Mouse (Mus musculus) midbrain, embryonic 16.5 days (tissue): ENCODE measurements at regions not wholly inside any gene's neighbourhood (a gene's known extent, or its start where the extent isn't known, plus 50 kb on each side); places are given as distances from the start of the nearest gene placed in this dataset.
"Not testable (repeated sequence)": the region's sequence is repeated elsewhere in the genome, so short reads cannot be mapped to it uniquely, and the experiment has no call there.

ENCODE experiments used
- ATAC-seq: fragments of 200-750 bp; cut with Nextera tagmentation; 2 replicates; pipeline ENCODE4 v1.8.0; 2017; ENCODE audit warnings: moderate TSS enrichment
- H3K27ac ChIP-seq: fragments of 300-500 bp; sonication (generic); 2 replicates; pipeline ENCODE4 v1.5.1; 2014; ENCODE audit warnings: mild to moderate bottlenecking, low read length, mixed read lengths
- H3K27me3 ChIP-seq: fragments of 300-500 bp; sonication (generic); 2 replicates; pipeline ENCODE4 v1.6.1; 2014; ENCODE audit warnings: low read depth, low read length, mixed read lengths; ENCODE audit not compliant: control insufficient read depth, insufficient read depth
- H3K36me3 ChIP-seq: fragments of 300-500 bp; sonication (generic); 2 replicates; pipeline ENCODE4 v1.6.1; 2014; ENCODE audit warnings: mild to moderate bottlenecking, low read length, moderate library complexity, mixed read lengths; ENCODE audit not compliant: control insufficient read depth, insufficient read depth
- H3K4me1 ChIP-seq: fragments of 300-500 bp; sonication (generic); 2 replicates; pipeline ENCODE4 v1.6.1; 2014; ENCODE audit warnings: mild to moderate bottlenecking, low read length, mixed read lengths; ENCODE audit not compliant: control insufficient read depth, insufficient read depth
- H3K4me2 ChIP-seq: fragments of 300-500 bp; sonication (generic); 2 replicates; pipeline ENCODE4 v1.6.1; 2014; ENCODE audit warnings: mild to moderate bottlenecking, low read length, mixed read lengths
- H3K4me3 ChIP-seq: fragments of 300-500 bp; sonication (generic); 2 replicates; pipeline ENCODE4 v1.5.1; 2014; ENCODE audit warnings: low read depth, mild to moderate bottlenecking, low read length, moderate library complexity, mixed read lengths
- H3K9ac ChIP-seq: fragments of 300-500 bp; sonication (generic); 2 replicates; pipeline ENCODE4 v1.6.1; 2014; ENCODE audit warnings: low read depth, low read length, mixed read lengths
- H3K9me3 ChIP-seq: fragments of 300-500 bp; sonication (generic); replicated peaks from 2 replicates; pipeline ENCODE4 v1.6.1; 2014; ENCODE audit warnings: mild to moderate bottlenecking, low read length, mixed read lengths; ENCODE audit not compliant: control insufficient read depth, poor library complexity, severe bottlenecking
- WGBS: fragments of 180-500 bp; shearing (Covaris S2); extraction: QIAGEN DNeasy Blood & Tissue Kit; methylation state at CpG from one replicate; pipeline ENCODE4 v1.1.7; 2014; 5-methylcytosine and 5-hydroxymethylcytosine counted together

- 50% methylated on average over 1 of the region's 1 CpGs for WGBS
- Histone ChIP-seq H3K27me3 (no peaks in the 10 kb centered on the region), H3K4me2 (no peak overlapping the region), H3K4me3 (no peak overlapping the region), H3K9me3 (no peaks in the 10 kb centered on the region; the same call in none of the 2 replicates), H3K36me3 (no peaks in the 10 kb centered on the region), H3K9ac (no peak overlapping the region), H3K27ac (no peak overlapping the region), H3K4me1 (peaks cover 11% of the 10 kb centered on the region)
- no peak for ATAC-seq
Observed at GRCm38 (mm10) chr7:62235766-62236165, 110.6 kb upstream of the Ndn start.

- no peaks in the 10 kb centered on the region for H3K36me3 ChIP-seq
- no peak overlapping the region for H3K9ac ChIP-seq
- no peaks in the 10 kb centered on the region for H3K9me3 ChIP-seq
- H3K4me3 ChIP-seq = no peak overlapping the region
- H3K27me3 ChIP-seq = no peaks in the 10 kb centered on the region
- peak; percentile 92 for ATAC-seq
- WGBS = 41% methylated on average over 8 of the region's 8 CpGs
- H3K4me1 ChIP-seq = no peaks in the 10 kb centered on the region; the same call in 1 of the 2 replicates
- H3K27ac ChIP-seq = peak overlapping the region; percentile 83
- no peak overlapping the region for H3K4me2 ChIP-seq
Observed at GRCm38 (mm10) chr7:62261688-62262114, 84.7 kb upstream of the Ndn start.

- not testable (repeated sequence) for H3K4me3 ChIP-seq, H3K9me3 ChIP-seq, H3K9ac ChIP-seq, H3K4me1 ChIP-seq, H3K27me3 ChIP-seq, ATAC-seq, H3K4me2 ChIP-seq, H3K36me3 ChIP-seq
- WGBS = 32% methylated on average over 2 of the region's 2 CpGs
- H3K27ac ChIP-seq = peak overlapping the region; percentile 75
Observed at GRCm38 (mm10) chr7:62262174-62262573, 84.2 kb upstream of the Ndn start.

GRCm38 (mm10) chr7:62269156-62269855, 77.1 kb upstream of the Ndn start:
- H3K9ac ChIP-seq = no peak overlapping the region
- peak overlapping the region; percentile 53; the same call in 1 of the 2 replicates for H3K27ac ChIP-seq
- no peaks in the 10 kb centered on the region for H3K36me3 ChIP-seq
- H3K9me3 ChIP-seq = no peaks in the 10 kb centered on the region
- H3K4me2 ChIP-seq = no peak overlapping the region
- 0 out of 2 replicates have a peak, but pooled peaks have one; percentile 58 for ATAC-seq
- no peaks in the 10 kb centered on the region; the same call in 1 of the 2 replicates for H3K4me1 ChIP-seq
- 44% methylated on average over 1 of the region's 1 CpGs for WGBS
- H3K27me3 ChIP-seq = no peaks in the 10 kb centered on the region
- H3K4me3 ChIP-seq = no peak overlapping the region

- H3K27ac ChIP-seq = no peak overlapping the region
- no peak for ATAC-seq
- H3K27me3 ChIP-seq = no peaks in the 10 kb centered on the region
- no peak overlapping the region for H3K4me2 ChIP-seq
- H3K4me1 ChIP-seq = no peaks in the 10 kb centered on the region; the same call in 1 of the 2 replicates
- no peaks in the 10 kb centered on the region for H3K36me3 ChIP-seq
- no peak overlapping the region for H3K9ac ChIP-seq
- H3K4me3 ChIP-seq = no peak overlapping the region
- 60% methylated on average over 2 of the region's 2 CpGs for WGBS
- H3K9me3 ChIP-seq = 0 out of 2 replicates have a peak, but pooled peaks cover 2% of the 10 kb centered on the region
Observed at GRCm38 (mm10) chr7:62276219-62276618, 70.2 kb upstream of the Ndn start.

GRCm38 (mm10) chr7:62278492-62278891, 67.9 kb upstream of the Ndn start:
- Histone ChIP-seq H3K4me3 (no peak overlapping the region), H3K9me3 (0 out of 2 replicates have a peak, but pooled peaks cover 2% of the 10 kb centered on the region), H3K4me1 (no peaks in the 10 kb centered on the region), H3K36me3 (no peaks in the 10 kb centered on the region), H3K9ac (no peak overlapping the region), H3K27me3 (no peaks in the 10 kb centered on the region), H3K27ac (peak overlapping the region; percentile 72), H3K4me2 (no peak overlapping the region)
- no peak for ATAC-seq
- WGBS = 30% methylated on average over 2 of the region's 2 CpGs

- Histone ChIP-seq H3K4me3 (no peak overlapping the region), H3K36me3 (no peaks in the 10 kb centered on the region), H3K27me3 (no peaks in the 10 kb centered on the region), H3K9me3 (0 out of 2 replicates have a peak, but pooled peaks cover 2% of the 10 kb centered on the region), H3K27ac (peak overlapping the region; percentile 42; the same call in 1 of the 2 replicates), H3K4me1 (no peaks in the 10 kb centered on the region), H3K4me2 (no peak overlapping the region), H3K9ac (no peak overlapping the region)
- WGBS = 43% methylated on average over 4 of the region's 4 CpGs
- peak; percentile 58 for ATAC-seq
Observed at GRCm38 (mm10) chr7:62279022-62279421, 67.3 kb upstream of the Ndn start.
